Mouse (Mus musculus) cerebellum, postnatal 25 days (tissue): ENCODE results near the gene Olfr730.

Experiments used
- DNase-seq, 2 experiments: peaks; one replicate each; pipeline ENCODE4 v3.0.0; 2021; ENCODE audit warnings: mixed read lengths in 2 of 2

The Olfr730 gene

DNA sequence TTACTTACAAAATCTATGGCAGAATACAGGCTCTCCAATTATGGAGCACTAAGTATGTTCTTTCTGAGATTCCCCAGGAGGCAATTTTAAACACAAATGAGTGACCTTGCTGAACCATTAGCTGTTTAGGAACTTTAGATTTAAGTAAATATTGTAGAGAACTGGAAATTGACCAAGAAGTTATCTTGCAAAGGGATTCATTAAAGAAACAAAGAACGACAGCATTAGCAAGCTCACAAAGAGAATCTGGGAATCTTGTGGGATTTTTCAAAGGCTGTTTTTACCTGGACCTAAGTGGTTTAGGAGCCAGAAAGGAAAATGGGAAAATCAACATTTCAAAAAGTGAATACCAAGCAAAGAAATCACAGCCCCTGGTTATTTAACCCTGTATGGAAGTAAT lies at the start of gene Olfr730:
TSS of gene Olfr730 (minus strand) at position 101 of the 400 bp plus-strand sequence.
- DNase-seq: no peak

DNA sequence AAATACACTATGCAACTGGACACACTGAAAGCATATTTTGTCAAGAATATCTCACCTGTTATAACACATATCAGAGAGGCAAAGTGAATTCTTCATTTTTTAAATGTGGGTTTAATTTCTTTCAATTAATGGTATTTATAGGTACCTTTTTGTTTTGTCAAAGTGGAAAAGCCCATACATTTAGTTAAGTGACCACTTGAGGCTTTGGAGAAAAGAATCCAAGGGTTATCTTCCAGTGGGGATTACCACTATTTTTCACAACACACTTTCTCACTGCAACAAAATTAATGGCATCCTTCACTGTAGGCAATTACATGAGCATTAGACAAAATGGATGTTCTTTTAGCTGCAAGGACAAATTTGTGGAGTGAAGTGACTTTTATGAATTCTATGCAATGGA lies 35.2 kb downstream of the Olfr730 start, which contains the start of gene Olfr729:
TSS of gene Olfr729 (minus strand) at position 101 of the 400 bp plus-strand sequence.
- DNase-seq: no peak

DNA sequence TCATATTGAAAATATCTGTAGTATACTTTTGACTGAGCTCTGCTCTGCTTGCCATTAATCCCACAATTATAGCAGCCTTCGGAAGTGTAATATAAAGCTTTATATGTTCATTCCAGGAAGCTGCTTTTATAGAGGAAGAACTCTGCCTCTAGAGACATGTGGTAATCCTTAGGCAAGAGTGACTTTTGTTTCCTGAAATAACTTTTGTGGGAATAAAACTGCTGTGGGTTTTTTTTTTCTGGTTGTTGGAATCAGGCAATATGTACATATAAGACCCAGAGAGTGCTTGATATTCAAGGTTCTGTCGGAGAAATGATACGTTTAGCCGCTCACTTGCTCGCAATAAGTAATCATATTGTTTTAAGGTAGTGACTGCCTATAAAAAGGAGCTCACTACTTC lies 45.4 kb downstream of the Olfr730 start, which contains the start of gene Olfr728:
TSS of gene Olfr728 (minus strand) at position 101 of the 400 bp plus-strand sequence.
- DNase-seq: no peak
